Mouse (Mus musculus) liver, embryonic 13.5 days (tissue): Measurements from ENCODE around the gene Prl8a6. TPM values are rescaled to one million over a fixed set of nuclear protein-coding genes. Genes with fewer than 3 reads are reported as not detected.

Source experiments
- ATAC-seq: fragments of 200-750 bp; cut with Nextera tagmentation; 2 replicates; pipeline ENCODE4 v1.8.0; 2017; ENCODE audit warnings: low read depth, mild to moderate bottlenecking, moderate number of reproducible peaks, moderate library complexity
- DNase-seq: peaks from one replicate; pipeline ENCODE4 v3.0.0; 2022
- H3K27ac ChIP-seq: fragments of 300-500 bp; sonication (generic); 2 replicates; pipeline ENCODE4 v1.5.1; 2015; ENCODE audit warnings: moderate library complexity, mild to moderate bottlenecking, inconsistent platforms
- H3K27me3 ChIP-seq: fragments of 300-500 bp; sonication (generic); 2 replicates; pipeline ENCODE4 v1.6.1; 2015; ENCODE audit warnings: mild to moderate bottlenecking, inconsistent platforms
- H3K36me3 ChIP-seq: fragments of 300-500 bp; sonication (generic); 2 replicates; pipeline ENCODE4 v1.6.1; 2015; ENCODE audit warnings: mild to moderate bottlenecking, inconsistent platforms
- H3K4me1 ChIP-seq: fragments of 300-500 bp; sonication (generic); replicated peaks from 2 replicates; pipeline ENCODE4 v1.6.1; 2015; ENCODE audit warnings: inconsistent platforms
- H3K4me2 ChIP-seq: fragments of 300-500 bp; sonication (generic); 2 replicates; pipeline ENCODE4 v1.6.1; 2015; ENCODE audit warnings: inconsistent platforms, mild to moderate bottlenecking, moderate library complexity
- H3K4me3 ChIP-seq: fragments of 300-500 bp; sonication (generic); replicated peaks from 2 replicates; pipeline ENCODE4 v1.5.1; 2015; ENCODE audit warnings: mild to moderate bottlenecking, inconsistent platforms
- H3K9ac ChIP-seq: fragments of 300-500 bp; sonication (generic); 2 replicates; pipeline ENCODE4 v1.6.1; 2015; ENCODE audit warnings: mild to moderate bottlenecking, inconsistent platforms
- H3K9me3 ChIP-seq: fragments of 300-500 bp; sonication (generic); replicated peaks from 2 replicates; pipeline ENCODE4 v1.6.1; 2016; ENCODE audit warnings: inconsistent platforms
- WGBS: fragments of 180-500 bp; shearing (Covaris S2); methylation state at CpG from one replicate; pipeline ENCODE4 v1.1.7; 2015; ENCODE audit not compliant: insufficient replicate concordance; 5-methylcytosine and 5-hydroxymethylcytosine counted together
- polyA plus RNA-seq: library from polyadenylated mRNA; unstranded; fragments of >200 nt; fragmentation: Nextera tagmentation; extraction: Ambion mirVana; gene quantifications from 2 replicates; pipeline ENCODE4 v1.2.1, GENCODE M21; 2015

The Prl8a6 gene
- polyA plus RNA-seq: not detected in 2 replicates

DNA sequence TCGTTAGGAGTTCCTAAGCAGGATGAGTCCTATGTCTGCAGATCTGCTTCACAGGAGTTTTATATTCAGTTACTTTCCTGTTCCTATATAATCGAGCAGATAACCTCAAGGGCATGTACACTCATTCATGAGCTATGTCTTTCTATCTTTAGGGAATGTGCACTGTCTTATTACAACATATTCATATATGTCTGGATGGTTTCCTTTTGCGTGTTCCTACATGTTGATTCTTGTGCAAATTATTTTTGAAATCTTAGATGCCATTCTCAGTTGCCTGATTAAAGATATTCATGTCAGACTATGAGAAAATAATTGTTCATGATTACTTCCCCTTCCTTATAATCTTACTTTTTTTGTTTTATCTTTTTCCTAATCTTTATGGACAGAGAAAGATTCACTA lies at the start of gene Prl8a6:
Gene Prl8a6, minus strand, starts transcription at position 101 of the 400 bp plus-strand sequence.
- Histone ChIP-seq H3K4me3 (no peak within 1 kb of the TSS), H3K9ac (no peak within 1 kb of the TSS), H3K4me2 (no peak within 1 kb of the TSS), H3K27ac (no peak within 1 kb of the TSS), H3K36me3 (no peaks in the 10 kb centered on the region), H3K4me1 (no peaks in the 10 kb centered on the region), H3K27me3 (no peaks in the 10 kb centered on the region), H3K9me3 (no peaks in the 10 kb centered on the region)
- 56% methylated on average over 3 of the region's 3 CpGs for WGBS
- DNase-seq (no peak), ATAC-seq (no peak)

DNA sequence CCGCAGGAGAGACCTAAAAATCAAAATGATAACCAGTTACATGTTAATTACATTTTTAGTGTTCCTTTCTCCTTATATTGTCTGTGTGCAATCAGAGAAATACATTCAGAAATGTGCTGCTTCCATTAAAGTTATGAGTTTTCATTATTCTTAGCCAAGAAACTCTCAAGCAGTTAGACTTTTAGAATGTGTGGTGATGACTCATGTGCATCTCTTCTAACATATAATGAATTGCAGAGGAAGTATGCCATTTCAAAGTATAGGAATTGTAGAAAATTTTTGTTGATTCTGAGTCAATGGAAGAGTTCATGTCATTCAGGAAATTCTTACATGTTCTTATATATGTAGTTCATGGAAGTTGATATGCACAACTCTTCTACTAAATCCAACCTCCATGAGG lies 5.3 kb downstream of the Prl8a6 start:
- no peak overlapping the region for H3K27ac ChIP-seq
- ATAC-seq: no peak
- H3K36me3 ChIP-seq: no peaks in the 10 kb centered on the region
- H3K4me2 ChIP-seq: no peak overlapping the region
- no peak for DNase-seq
- no peaks in the 10 kb centered on the region for H3K9me3 ChIP-seq
- H3K4me3 ChIP-seq: no peak overlapping the region
- H3K4me1 ChIP-seq: no peaks in the 10 kb centered on the region
- H3K9ac ChIP-seq: no peak overlapping the region
- no peaks in the 10 kb centered on the region for H3K27me3 ChIP-seq
- WGBS: 52% methylated on average over 1 of the region's 1 CpGs

DNA sequence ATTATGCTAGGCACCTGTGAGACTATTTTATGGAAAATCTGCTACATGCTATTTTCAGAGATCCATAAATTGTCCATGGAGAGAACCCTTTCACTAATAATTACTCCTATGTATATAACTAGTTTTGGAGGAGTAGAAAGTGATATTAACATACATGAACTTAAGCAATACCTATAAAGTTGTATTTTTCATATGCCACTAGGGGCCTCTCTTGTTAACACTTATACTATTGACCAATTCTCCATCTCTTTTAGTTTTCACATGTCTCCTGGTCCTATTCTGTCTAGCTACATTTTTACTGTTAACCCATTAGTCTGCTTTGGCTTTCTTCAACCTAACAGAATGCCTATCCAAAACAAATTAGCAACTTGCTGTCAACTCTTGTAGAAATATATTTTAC lies 24.8 kb downstream of the Prl8a6 start:
- Histone ChIP-seq H3K27me3 (no peaks in the 10 kb centered on the region), H3K4me1 (no peaks in the 10 kb centered on the region), H3K4me2 (no peak overlapping the region), H3K4me3 (no peak overlapping the region), H3K9me3 (no peaks in the 10 kb centered on the region), H3K36me3 (no peaks in the 10 kb centered on the region), H3K9ac (no peak overlapping the region), H3K27ac (no peak overlapping the region)
- ATAC-seq (no peak), DNase-seq (no peak)

DNA sequence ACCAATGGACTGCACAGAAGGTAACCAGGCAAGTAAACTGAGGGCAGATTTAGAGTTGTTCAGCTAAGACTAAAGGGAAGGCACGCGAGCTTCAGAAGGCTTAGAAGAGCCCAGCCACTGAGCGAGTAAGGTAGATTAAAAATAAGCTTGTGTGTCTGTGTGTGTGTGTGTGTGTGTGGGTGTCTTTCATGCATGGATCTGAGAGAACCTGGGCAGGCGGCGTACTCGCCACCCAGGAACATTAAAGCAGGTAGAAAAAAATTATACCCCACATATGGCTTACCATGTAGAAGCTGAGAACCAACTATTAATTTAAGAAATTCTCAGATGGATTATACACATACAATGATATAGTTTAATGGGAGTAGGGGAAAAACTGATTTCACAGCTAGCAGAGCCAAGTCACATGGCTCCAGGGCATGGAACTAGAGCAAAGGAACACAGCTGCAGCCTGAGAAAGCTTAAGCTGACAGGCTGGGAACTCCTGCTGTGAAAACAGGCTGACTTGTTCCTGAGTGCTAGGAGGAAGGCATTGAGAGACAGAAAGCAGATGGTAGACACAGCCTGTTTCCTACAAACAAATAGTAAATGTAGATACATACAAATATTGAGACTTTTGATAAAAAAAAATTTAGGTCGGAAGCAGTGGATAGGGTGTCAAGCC lies 39.3 kb downstream of the Prl8a6 start:
- no peak overlapping the region for H3K4me2 ChIP-seq
- DNase-seq (no peak), ATAC-seq (no peak)
- H3K4me1 ChIP-seq: no peaks in the 10 kb centered on the region
- WGBS: 79% methylated on average over 7 of the region's 7 CpGs
- no peaks in the 10 kb centered on the region for H3K9me3 ChIP-seq
- no peaks in the 10 kb centered on the region for H3K36me3 ChIP-seq
- no peak overlapping the region for H3K4me3 ChIP-seq
- H3K27ac ChIP-seq: no peak overlapping the region
- no peak overlapping the region for H3K9ac ChIP-seq
- H3K27me3 ChIP-seq: no peaks in the 10 kb centered on the region

DNA sequence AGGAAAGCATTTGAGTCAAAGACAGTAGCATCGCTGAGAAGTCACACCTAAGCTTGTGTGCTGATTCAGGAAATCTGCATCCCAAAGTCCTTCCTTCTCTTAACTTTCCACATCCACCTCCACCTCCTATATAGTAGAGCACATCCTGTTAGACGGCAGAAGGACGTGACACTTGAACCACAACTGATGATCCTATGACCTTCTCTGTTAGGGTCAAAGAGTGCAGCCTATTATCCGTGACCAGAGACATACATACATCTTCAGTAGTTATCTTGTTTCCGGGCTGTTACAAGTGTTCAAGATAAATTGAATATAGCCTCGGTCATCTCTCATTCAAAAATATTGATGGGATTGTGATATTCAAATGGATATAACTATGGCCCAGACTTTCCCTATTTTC lies 47.7 kb downstream of the Prl8a6 start, which contains the start of gene Prl2b1:
Gene Prl2b1, minus strand, starts transcription at position 101 of the 400 bp plus-strand sequence.
- Histone ChIP-seq H3K9me3 (no peaks in the 10 kb centered on the region), H3K4me3 (no peak within 1 kb of the TSS), H3K27me3 (no peaks in the 10 kb centered on the region), H3K27ac (no peak within 1 kb of the TSS), H3K9ac (no peak within 1 kb of the TSS), H3K36me3 (no peaks in the 10 kb centered on the region), H3K4me1 (no peaks in the 10 kb centered on the region), H3K4me2 (no peak within 1 kb of the TSS)
- ATAC-seq (no peak), DNase-seq (no peak)
- WGBS: 64% methylated on average over 6 of the region's 6 CpGs

Other genes with a start within 250 kb of the Prl8a6 start
- gene Prl3c1, start 242.0 kb downstream of the Prl8a6 start, polyA plus RNA-seq: not detected in 2 replicates
- gene Prl3b1, start 196.8 kb downstream of the Prl8a6 start, polyA plus RNA-seq: not detected in 2 replicates
- gene Prl3a1, start 179.3 kb downstream of the Prl8a6 start, polyA plus RNA-seq: not detected in 2 replicates
- gene Prl6a1, start 126.1 kb downstream of the Prl8a6 start, polyA plus RNA-seq: not detected in 2 replicates
- not detected in 2 replicates for gene Prl8a2, start 93.0 kb downstream of the Prl8a6 start, polyA plus RNA-seq
- gene Prl2b1, start 47.8 kb downstream of the Prl8a6 start, polyA plus RNA-seq: not detected in 2 replicates
- gene Prl8a8, start 74.5 kb upstream of the Prl8a6 start, polyA plus RNA-seq: not detected in 2 replicates
- not detected in 2 replicates for gene Prl8a9, start 125.9 kb upstream of the Prl8a6 start, polyA plus RNA-seq
- not detected in 2 replicates for gene Prl8a1, start 143.5 kb upstream of the Prl8a6 start, polyA plus RNA-seq
- not detected in 2 replicates for gene Prl7b1, start 171.9 kb upstream of the Prl8a6 start, polyA plus RNA-seq
- gene Prl7a1, start 203.8 kb upstream of the Prl8a6 start, polyA plus RNA-seq: not detected in 2 replicates
- gene Prl7a2, start 229.3 kb upstream of the Prl8a6 start, polyA plus RNA-seq: not detected in 2 replicates